Mouse (Mus musculus) heart, embryonic 15.5 days (tissue): Measurements from ENCODE around the gene Alg5. TPM values are rescaled to one million over a fixed set of nuclear protein-coding genes. Genes with fewer than 3 reads are reported as not detected.
"Not testable (repeated sequence)": the region's sequence is repeated elsewhere in the genome, so short reads cannot be mapped to it uniquely, and the experiment has no call there.

Source experiments
- ATAC-seq: fragments of 200-750 bp; cut with Nextera tagmentation; replicated peaks from 2 replicates; pipeline ENCODE4 v1.8.0; 2017; ENCODE audit warnings: low read depth, moderate TSS enrichment; ENCODE audit not compliant: insufficient number of reproducible peaks, insufficient read depth, low FRiP score
- H3K27ac ChIP-seq: fragments of 300-500 bp; sonication (generic); 2 replicates; pipeline ENCODE4 v1.5.1; 2015; ENCODE audit warnings: mild to moderate bottlenecking, inconsistent platforms
- H3K27me3 ChIP-seq: fragments of 300-500 bp; sonication (generic); 2 replicates; pipeline ENCODE4 v1.6.1; 2015; ENCODE audit warnings: inconsistent platforms
- H3K36me3 ChIP-seq: fragments of 300-500 bp; sonication (generic); 2 replicates; pipeline ENCODE4 v1.6.1; 2015; ENCODE audit warnings: mild to moderate bottlenecking, inconsistent platforms
- H3K4me1 ChIP-seq: fragments of 300-500 bp; sonication (generic); replicated peaks from 2 replicates; pipeline ENCODE4 v1.6.1; 2015; ENCODE audit warnings: inconsistent platforms
- H3K4me2 ChIP-seq: fragments of 300-500 bp; sonication (generic); 2 replicates; pipeline ENCODE4 v1.6.1; 2015; ENCODE audit warnings: inconsistent platforms, mild to moderate bottlenecking, moderate library complexity
- H3K4me3 ChIP-seq: fragments of 300-500 bp; sonication (generic); 2 replicates; pipeline ENCODE4 v1.5.1; 2015; ENCODE audit warnings: mild to moderate bottlenecking, inconsistent platforms
- H3K9ac ChIP-seq: fragments of 300-500 bp; sonication (generic); 2 replicates; pipeline ENCODE4 v1.6.1; 2015; ENCODE audit warnings: mild to moderate bottlenecking, inconsistent platforms
- H3K9me3 ChIP-seq: fragments of 300-500 bp; sonication (generic); replicated peaks from 2 replicates; pipeline ENCODE4 v1.6.1; 2016; ENCODE audit warnings: inconsistent platforms
- WGBS: fragments of 180-500 bp; shearing (Covaris S2); methylation state at CpG from one replicate; pipeline ENCODE4 v1.1.7; 2015; ENCODE audit warnings: mixed read lengths; 5-methylcytosine and 5-hydroxymethylcytosine counted together
- polyA plus RNA-seq: library from polyadenylated mRNA; unstranded; fragments of >200 nt; fragmentation: Nextera tagmentation; extraction: Ambion mirVana; gene quantifications from 2 replicates; pipeline ENCODE4 v1.2.1, GENCODE M21; 2015

The Alg5 gene
- polyA plus RNA-seq, 1 experiment from 2014 or later = 32.9 TPM

GRCm38 (mm10) chr3:54745799-54746198 lies 10.5 kb downstream of the Alg5 start:
- no peak for ATAC-seq

GRCm38 (mm10) chr3:54753411-54753810 lies 18.1 kb downstream of the Alg5 start:
- H3K9ac ChIP-seq = no peak overlapping the region
- H3K4me2 ChIP-seq = no peak overlapping the region
- WGBS = 71% methylated on average over 4 of the region's 4 CpGs
- no peaks in the 10 kb centered on the region for H3K9me3 ChIP-seq
- no peak for ATAC-seq
- peaks cover 32% of the 10 kb centered on the region for H3K36me3 ChIP-seq
- H3K27me3 ChIP-seq = no peaks in the 10 kb centered on the region
- peaks cover 14% of the 10 kb centered on the region for H3K4me1 ChIP-seq
- H3K4me3 ChIP-seq = no peak overlapping the region
- H3K27ac ChIP-seq = no peak overlapping the region

More at GRCm38 (mm10) chr3:54745799-54746198, 10.5 kb downstream of the Alg5 start:
- Histone ChIP-seq H3K4me1 (no peaks in the 10 kb centered on the region), H3K4me3 (no peak overlapping the region), H3K9me3 (no peaks in the 10 kb centered on the region), H3K27ac (no peak overlapping the region), H3K4me2 (no peak overlapping the region), H3K9ac (no peak overlapping the region), H3K36me3 (peaks cover 95% of the 10 kb centered on the region), H3K27me3 (no peaks in the 10 kb centered on the region)
- WGBS = 60% methylated on average over 5 of the region's 5 CpGs

GRCm38 (mm10) chr3:54755145-54756041 lies 20.1 kb downstream of the Alg5 start, which contains the start of gene Smad9:
TSS of gene Smad9 (plus strand) at chr3:54755582.
- peak within 1 kb of the TSS; percentile 74 for H3K4me3 ChIP-seq
- WGBS = under 1% methylated on average over 57 of the region's 66 CpGs
- H3K4me2 ChIP-seq = peak within 1 kb of the TSS; percentile 96
- H3K27ac ChIP-seq = peak within 1 kb of the TSS; percentile 80
- peaks cover 12% of the 10 kb centered on the region; the same call in 1 of the 2 replicates for H3K36me3 ChIP-seq
- no peaks in the 10 kb centered on the region for H3K9me3 ChIP-seq
- ATAC-seq = peak; percentile 88
- H3K4me1 ChIP-seq = peaks cover 14% of the 10 kb centered on the region
- peak within 1 kb of the TSS; percentile 68 for H3K9ac ChIP-seq
- no peaks in the 10 kb centered on the region for H3K27me3 ChIP-seq

DNA sequence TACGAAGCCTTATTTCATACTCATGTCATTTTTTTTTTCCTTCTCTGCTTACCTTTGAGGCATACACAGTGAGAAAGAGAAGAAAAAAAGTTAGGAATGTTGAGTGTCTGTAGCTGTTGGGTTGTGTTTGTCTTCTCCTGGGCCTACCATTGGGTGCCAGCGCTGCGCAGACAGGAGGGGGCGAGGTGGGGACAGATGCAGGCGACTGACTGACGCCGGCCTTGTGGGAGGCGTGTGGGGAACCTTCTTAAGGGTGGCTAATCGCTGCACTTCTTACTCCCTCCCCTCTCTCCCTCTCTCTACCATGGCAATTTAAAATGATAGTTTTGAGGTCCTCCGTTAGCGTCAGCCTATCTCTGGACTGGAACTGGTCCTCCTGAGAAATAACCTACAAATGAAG lies 20.7 kb downstream of the Alg5 start:
- H3K4me1 ChIP-seq = peaks cover 14% of the 10 kb centered on the region
- peak overlapping the region; percentile 80 for H3K27ac ChIP-seq
- peak; percentile 71 for ATAC-seq
- WGBS = under 1% methylated on average over 11 of the region's 11 CpGs
- peak overlapping the region; percentile 96 for H3K4me2 ChIP-seq
- no peaks in the 10 kb centered on the region for H3K9me3 ChIP-seq
- H3K4me3 ChIP-seq = peak overlapping the region; percentile 74
- peaks cover 6% of the 10 kb centered on the region; the same call in 1 of the 2 replicates for H3K36me3 ChIP-seq
- H3K9ac ChIP-seq = peak overlapping the region; percentile 68; the same call in 1 of the 2 replicates
- no peaks in the 10 kb centered on the region for H3K27me3 ChIP-seq

DNA sequence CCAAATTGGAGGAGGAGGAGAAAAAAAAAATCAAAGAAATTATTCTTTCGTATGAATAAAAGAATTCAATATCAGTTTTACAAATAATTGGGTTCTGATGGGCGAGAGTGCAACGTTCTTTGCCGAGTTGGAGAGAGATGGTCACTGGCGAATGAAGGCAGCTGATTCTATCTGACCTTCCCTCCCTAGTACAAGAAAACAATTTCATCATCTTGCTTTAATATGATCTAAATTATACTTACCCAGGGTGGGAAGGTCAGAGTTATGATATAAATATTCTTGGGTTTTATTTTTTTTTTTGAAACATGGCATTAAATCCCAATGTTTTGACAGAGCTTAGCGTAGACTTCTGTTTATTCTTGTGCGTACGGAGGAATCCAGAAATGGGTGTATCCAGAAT lies 22.1 kb downstream of the Alg5 start:
- WGBS = 81% methylated on average over 8 of the region's 8 CpGs
- no peak overlapping the region for H3K4me3 ChIP-seq
- H3K4me2 ChIP-seq = no peak overlapping the region
- no peak for ATAC-seq
- peaks cover 14% of the 10 kb centered on the region for H3K4me1 ChIP-seq
- H3K9ac ChIP-seq = no peak overlapping the region
- H3K27me3 ChIP-seq = no peaks in the 10 kb centered on the region
- H3K36me3 ChIP-seq = no peaks in the 10 kb centered on the region
- no peaks in the 10 kb centered on the region for H3K9me3 ChIP-seq
- no peak overlapping the region for H3K27ac ChIP-seq

GRCm38 (mm10) chr3:54759211-54759610 lies 23.9 kb downstream of the Alg5 start:
- Histone ChIP-seq H3K4me2 (no peak overlapping the region), H3K9ac (no peak overlapping the region), H3K27ac (no peak overlapping the region), H3K4me1 (peaks cover 19% of the 10 kb centered on the region), H3K9me3 (no peaks in the 10 kb centered on the region), H3K36me3 (no peaks in the 10 kb centered on the region), H3K4me3 (no peak overlapping the region), H3K27me3 (no peaks in the 10 kb centered on the region)
- no peak for ATAC-seq
- 74% methylated on average over 9 of the region's 9 CpGs for WGBS

DNA sequence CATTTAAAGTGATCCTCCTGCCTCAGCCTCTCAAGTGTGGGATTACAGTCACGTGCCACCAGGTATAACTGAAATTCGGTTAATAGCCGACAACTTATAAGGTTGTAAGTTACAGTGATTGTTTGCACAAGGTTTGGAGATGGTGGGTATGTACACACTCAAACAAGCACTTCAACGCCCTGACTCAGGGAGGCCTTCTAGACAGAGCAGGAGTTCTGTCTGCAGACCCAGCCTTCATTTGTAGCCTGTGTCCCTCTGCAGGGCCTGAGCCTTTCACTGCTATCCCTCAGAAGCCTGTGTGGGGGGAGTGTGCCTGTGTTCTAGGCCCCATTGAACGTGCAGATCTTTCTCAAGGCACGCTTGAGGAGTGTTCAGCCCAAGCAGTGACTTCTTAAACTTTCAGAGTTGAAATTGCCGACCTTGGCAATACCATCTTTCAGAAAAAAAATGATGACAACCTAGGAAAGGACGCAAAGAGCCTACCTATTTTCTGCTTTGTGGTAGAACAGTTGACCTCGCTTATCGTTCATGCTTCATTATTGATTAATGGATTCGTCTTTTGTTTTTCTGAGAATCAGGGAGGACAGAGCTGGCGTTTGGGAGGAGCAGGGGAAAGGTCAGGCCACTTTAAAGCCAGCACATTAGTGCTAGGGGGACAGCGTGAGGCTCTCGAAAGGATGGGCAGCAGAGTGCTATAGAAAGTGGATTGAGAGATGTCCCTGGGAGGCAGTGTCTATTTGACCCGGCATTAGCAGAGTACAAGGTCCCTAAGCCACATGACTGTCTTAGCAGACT lies 25.2 kb downstream of the Alg5 start:
- no peak overlapping the region for H3K4me3 ChIP-seq
- H3K27ac ChIP-seq = no peak overlapping the region
- no peak overlapping the region for H3K9ac ChIP-seq
- H3K9me3 ChIP-seq = no peaks in the 10 kb centered on the region
- H3K4me1 ChIP-seq = peaks cover 13% of the 10 kb centered on the region
- 67% methylated on average over 15 of the region's 15 CpGs for WGBS
- H3K36me3 ChIP-seq = no peaks in the 10 kb centered on the region
- ATAC-seq = no peak
- H3K27me3 ChIP-seq = no peaks in the 10 kb centered on the region
- no peak overlapping the region for H3K4me2 ChIP-seq

DNA sequence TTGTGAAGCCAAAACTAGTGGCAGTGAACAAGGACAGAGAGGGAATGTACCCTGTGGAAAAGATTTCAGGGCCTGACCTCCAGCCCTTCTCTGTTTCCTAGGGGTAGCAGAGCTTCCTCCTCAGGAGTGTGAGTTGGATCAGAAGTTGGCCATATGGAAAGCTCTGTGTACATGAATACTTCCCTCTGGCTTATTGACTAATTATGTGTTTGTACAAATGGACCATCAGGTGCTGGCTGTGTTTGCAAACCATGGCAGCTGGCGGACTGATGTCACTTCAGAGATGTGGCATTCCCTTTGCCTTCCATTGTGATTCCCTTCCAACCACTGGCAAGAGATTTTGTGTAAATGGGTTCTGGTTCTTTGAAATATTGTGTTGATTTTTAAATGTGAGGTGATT lies 25.9 kb downstream of the Alg5 start:
- no peaks in the 10 kb centered on the region for H3K9me3 ChIP-seq
- no peak for ATAC-seq
- H3K27ac ChIP-seq = no peak overlapping the region
- no peaks in the 10 kb centered on the region for H3K27me3 ChIP-seq
- H3K9ac ChIP-seq = no peak overlapping the region
- H3K4me2 ChIP-seq = no peak overlapping the region
- no peaks in the 10 kb centered on the region for H3K36me3 ChIP-seq
- WGBS = 82% methylated on average over 1 of the region's 1 CpGs
- H3K4me1 ChIP-seq = peaks cover 9% of the 10 kb centered on the region
- H3K4me3 ChIP-seq = no peak overlapping the region

- no peak overlapping the region for H3K9ac ChIP-seq
- WGBS = 56% methylated on average over 18 of the region's 18 CpGs
- no peak for ATAC-seq
Measured at GRCm38 (mm10) chr3:54764418-54764817, 29.1 kb downstream of the Alg5 start.

GRCm38 (mm10) chr3:54765521-54765920 lies 30.2 kb downstream of the Alg5 start:
- not testable (repeated sequence) for H3K36me3 ChIP-seq, H3K27ac ChIP-seq, H3K4me3 ChIP-seq, H3K9me3 ChIP-seq, ATAC-seq, H3K27me3 ChIP-seq, H3K4me1 ChIP-seq, H3K4me2 ChIP-seq, H3K9ac ChIP-seq
- whole genome bisulfite sequencing = 87% methylated on average over 6 of the region's 6 CpGs

More at GRCm38 (mm10) chr3:54764418-54764817, 29.1 kb downstream of the Alg5 start:
- Histone ChIP-seq H3K4me3 (peak overlapping the region; percentile 33), H3K27ac (no peak overlapping the region), H3K9me3 (no peaks in the 10 kb centered on the region), H3K27me3 (no peaks in the 10 kb centered on the region), H3K36me3 (no peaks in the 10 kb centered on the region), H3K4me1 (peaks cover 5% of the 10 kb centered on the region; the same call in 1 of the 2 replicates), H3K4me2 (peak overlapping the region; percentile 48)

DNA sequence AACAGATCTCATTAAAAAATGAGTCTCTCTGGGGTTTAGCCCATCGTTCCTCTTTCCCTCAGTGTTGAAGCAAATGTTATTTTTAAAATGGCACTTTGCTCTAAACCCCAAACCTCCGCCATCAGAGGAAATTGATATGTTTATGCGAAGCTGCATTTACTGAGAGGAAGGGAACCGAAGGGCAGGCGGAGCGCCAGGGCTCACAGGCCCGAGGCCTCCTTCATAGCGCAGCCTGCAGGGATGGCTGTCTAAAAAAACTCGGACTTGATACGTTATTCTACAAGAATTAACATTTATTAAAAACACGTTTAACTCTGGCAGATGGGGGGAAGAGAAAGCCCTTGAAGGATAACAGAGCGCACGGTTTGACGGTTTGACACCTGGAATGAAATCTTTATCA lies 30.7 kb downstream of the Alg5 start:
- no peak overlapping the region for H3K4me3 ChIP-seq
- H3K36me3 ChIP-seq = no peaks in the 10 kb centered on the region
- H3K27ac ChIP-seq = no peak overlapping the region
- no peaks in the 10 kb centered on the region for H3K27me3 ChIP-seq
- peaks cover 5% of the 10 kb centered on the region; the same call in 1 of the 2 replicates for H3K4me1 ChIP-seq
- no peak overlapping the region for H3K4me2 ChIP-seq
- H3K9ac ChIP-seq = no peak overlapping the region
- 70% methylated on average over 14 of the region's 14 CpGs for WGBS
- H3K9me3 ChIP-seq = no peaks in the 10 kb centered on the region
- ATAC-seq = no peak
